Mouse (Mus musculus): Measurements from ENCODE around the gene Pla2g1b. TPM values are rescaled to one million over a fixed set of nuclear protein-coding genes. Genes with fewer than 3 reads are reported as not detected.

Gene Pla2g1b
- polyA plus RNA-seq (2016; fragmentation: Nextera tagmentation; extraction: Ambion mirVana): not detected in 2 replicates

DNA sequence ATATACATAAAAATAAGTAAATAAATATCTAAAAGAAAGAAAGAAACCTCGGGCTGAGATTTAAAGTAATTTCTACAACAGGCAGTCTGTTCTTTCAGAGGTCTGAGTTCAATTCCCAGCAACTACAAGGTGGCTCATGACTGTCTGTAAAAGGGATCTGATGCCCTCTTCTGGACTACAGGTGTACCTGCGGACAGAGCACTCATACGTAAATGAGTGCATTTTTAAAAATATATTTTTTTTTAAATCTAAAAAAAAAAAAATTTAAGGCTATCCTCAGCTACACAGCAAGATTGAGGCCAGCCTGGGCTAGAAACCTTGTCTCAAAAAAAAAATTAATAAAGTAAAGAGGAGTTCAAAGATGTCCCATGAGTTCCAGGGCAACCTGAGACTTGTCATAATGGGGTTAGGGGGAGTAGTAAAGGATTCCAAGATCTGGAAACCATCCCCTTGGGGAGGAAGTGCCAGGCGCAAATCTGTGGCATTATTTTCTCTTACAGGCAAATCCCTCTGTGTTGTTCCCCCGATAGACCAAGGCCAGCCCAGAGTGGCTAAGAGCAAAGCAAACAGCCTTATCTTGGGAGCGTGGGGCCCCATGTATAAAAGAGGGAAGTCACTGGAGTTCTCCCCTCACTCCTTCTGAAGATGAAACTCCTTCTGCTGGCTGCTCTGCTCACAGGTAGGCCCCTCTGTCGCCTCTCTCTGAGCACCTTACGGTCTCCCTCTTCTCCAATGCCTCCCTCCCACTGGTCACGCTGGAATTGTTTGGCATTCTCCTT is at the start of gene Pla2g1b:
Gene Pla2g1b (plus strand): TSS at position 621 of the 779 bp plus-strand sequence.
- H3K9me3 ChIP-seq: no peaks in the 10 kb centered on the region
- no peaks in the 10 kb centered on the region for H3K27me3 ChIP-seq (replicated peaks)
- no peak within 1 kb of the TSS for H3K9ac ChIP-seq
- no peak for ATAC-seq (ENCODE audit: low FRiP score, low read depth)
- no peak within 1 kb of the TSS for H3K4me2 ChIP-seq (replicated peaks)
- no peak within 1 kb of the TSS for H3K4me3 ChIP-seq
- no peak within 1 kb of the TSS for H3K27ac ChIP-seq
- peaks cover 4% of the 10 kb centered on the region for H3K4me1 ChIP-seq
- WGBS: 49% methylated on average over 9 of the region's 9 CpGs
- H3K36me3 ChIP-seq: no peaks in the 10 kb centered on the region

DNA sequence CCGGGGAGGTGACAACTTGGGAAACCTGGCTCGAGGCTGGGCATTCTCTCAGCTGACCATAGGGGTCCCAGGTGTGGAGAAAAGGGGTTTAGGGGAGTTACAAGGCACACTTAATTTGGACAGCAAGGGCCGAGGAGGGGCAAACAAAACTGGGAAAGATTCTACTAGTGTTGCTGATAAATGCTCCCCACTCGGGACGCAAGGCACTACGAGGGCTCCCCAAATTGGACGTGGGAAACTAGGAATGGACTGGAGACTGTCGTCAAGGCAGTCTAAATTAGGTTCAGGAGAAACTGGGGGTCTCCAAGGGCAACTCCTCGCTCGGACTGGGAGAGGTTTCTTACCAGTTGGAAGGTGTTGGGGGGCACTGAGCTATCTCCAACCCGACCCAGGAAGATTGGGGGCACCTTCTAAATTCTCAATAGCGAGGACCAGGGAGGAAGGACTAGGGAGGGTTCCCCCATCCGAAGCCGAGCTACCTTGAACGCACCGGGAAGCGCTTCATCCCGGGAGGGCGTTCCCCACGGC is 37.2 kb upstream of the Pla2g1b start:
- under 1% methylated on average over 20 of the region's 20 CpGs for WGBS
- Histone ChIP-seq H3K4me1 (peaks cover 40% of the 10 kb centered on the region), H3K4me2 (replicated peaks) (peak overlapping the region; percentile 81), H3K36me3 (peaks cover 16% of the 10 kb centered on the region), H3K4me3 (peak overlapping the region; percentile 100), H3K9ac (peak overlapping the region; percentile 100), H3K27me3 (replicated peaks) (no peaks in the 10 kb centered on the region), H3K27ac (peak overlapping the region; percentile 99), H3K9me3 (no peaks in the 10 kb centered on the region)
- peak; percentile 3; the same call in 1 of the 2 replicates for ATAC-seq (ENCODE audit: low FRiP score, low read depth)

DNA sequence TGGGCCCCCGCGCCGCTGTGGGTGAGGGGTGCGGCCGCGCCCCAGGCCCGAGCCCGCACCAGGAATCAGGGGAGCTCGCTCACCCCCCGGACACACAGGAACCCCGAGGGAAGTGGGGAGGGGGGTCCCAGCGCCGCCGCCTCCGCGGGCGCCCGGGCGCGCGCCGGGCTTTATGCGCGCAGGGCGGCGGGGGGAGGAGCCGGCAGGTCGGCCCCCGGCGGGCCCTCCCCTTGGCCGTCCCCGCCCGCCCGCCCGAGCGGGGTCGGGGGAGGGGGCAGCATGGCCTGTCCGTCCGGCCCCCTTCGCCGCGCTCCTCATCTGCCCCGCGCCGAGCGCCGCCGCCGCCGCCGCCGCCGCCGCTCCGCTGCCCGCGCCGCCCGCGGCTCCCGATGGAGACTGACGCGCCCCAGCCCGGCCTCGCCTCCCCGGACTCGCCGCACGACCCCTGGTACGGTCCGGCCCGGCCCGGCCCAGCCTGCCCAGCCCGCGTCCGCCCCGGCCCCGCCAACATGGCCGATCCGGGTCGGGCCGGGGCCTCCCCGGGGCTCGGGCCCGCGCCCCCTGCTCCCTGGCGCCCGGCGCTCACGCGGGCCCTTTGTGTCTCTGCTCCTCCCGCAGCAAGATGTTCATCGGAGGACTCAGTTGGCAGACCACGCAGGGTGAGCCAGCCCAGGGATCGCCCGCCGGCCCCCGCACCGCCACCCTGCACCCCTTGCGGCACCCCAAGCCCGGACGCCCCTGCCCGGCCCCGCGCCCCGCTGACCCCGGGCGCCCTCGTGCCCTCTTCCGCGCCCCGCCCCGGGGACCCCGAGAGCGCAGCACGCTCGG is 36.5 kb upstream of the Pla2g1b start, which contains the start of gene Msi1:
Gene Msi1 (plus strand): TSS at position 241 of the 828 bp plus-strand sequence.
- H3K36me3 ChIP-seq: peaks cover 21% of the 10 kb centered on the region
- H3K4me3 ChIP-seq: peak within 1 kb of the TSS; percentile 100
- H3K27me3 ChIP-seq (replicated peaks): no peaks in the 10 kb centered on the region
- H3K4me1 ChIP-seq: peaks cover 47% of the 10 kb centered on the region
- peak within 1 kb of the TSS; percentile 81 for H3K4me2 ChIP-seq (replicated peaks)
- peak within 1 kb of the TSS; percentile 100 for H3K9ac ChIP-seq
- WGBS: 1% methylated on average over 66 of the region's 117 CpGs
- no peaks in the 10 kb centered on the region for H3K9me3 ChIP-seq
- peak within 1 kb of the TSS; percentile 99 for H3K27ac ChIP-seq
- ATAC-seq (ENCODE audit: low FRiP score, low read depth): peak; percentile 49

DNA sequence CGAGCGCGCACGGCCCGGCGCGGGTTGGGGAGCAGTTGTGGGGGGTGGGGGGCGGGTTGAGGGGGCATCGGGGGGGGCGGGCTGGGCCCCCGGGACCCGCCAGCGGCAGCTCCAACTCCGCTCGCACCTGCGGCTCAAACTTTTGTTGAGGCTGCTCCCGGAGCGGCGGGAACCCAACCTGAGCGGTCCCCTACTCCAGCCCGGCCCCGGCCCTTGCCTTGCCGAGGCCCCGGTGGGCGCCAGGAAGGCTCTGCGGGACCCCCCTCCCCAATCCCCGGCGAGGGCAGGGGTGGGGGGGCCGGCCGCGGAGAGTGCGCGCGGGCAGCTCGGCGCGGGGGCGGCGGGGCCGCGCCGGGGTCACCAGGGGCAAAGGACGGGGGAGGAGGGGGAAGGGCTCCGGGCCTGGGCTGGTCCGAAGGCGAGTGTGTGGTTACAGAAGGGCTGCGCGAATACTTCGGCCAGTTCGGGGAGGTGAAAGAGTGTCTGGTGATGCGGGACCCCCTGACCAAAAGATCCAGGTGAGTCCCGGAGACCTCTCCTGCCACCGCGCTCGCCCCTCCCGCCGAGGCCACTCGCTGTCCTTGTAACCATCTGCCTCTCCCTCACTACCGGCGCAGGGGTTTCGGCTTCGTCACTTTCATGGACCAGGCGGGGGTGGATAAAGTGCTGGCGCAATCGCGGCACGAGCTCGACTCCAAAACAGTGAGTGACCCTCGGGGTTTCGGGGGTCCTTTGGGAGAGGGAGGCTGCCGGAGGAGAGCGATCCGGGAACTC is 35.7 kb upstream of the Pla2g1b start:
- H3K27me3 ChIP-seq (replicated peaks): no peaks in the 10 kb centered on the region
- H3K4me3 ChIP-seq: peak overlapping the region; percentile 100
- no peaks in the 10 kb centered on the region for H3K9me3 ChIP-seq
- peak overlapping the region; percentile 81 for H3K4me2 ChIP-seq (replicated peaks)
- WGBS: 1% methylated on average over 70 of the region's 73 CpGs
- H3K9ac ChIP-seq: peak overlapping the region; percentile 100
- peaks cover 28% of the 10 kb centered on the region for H3K36me3 ChIP-seq
- H3K27ac ChIP-seq: peak overlapping the region; percentile 99
- no peak for ATAC-seq (ENCODE audit: low FRiP score, low read depth)
- peaks cover 55% of the 10 kb centered on the region for H3K4me1 ChIP-seq

DNA sequence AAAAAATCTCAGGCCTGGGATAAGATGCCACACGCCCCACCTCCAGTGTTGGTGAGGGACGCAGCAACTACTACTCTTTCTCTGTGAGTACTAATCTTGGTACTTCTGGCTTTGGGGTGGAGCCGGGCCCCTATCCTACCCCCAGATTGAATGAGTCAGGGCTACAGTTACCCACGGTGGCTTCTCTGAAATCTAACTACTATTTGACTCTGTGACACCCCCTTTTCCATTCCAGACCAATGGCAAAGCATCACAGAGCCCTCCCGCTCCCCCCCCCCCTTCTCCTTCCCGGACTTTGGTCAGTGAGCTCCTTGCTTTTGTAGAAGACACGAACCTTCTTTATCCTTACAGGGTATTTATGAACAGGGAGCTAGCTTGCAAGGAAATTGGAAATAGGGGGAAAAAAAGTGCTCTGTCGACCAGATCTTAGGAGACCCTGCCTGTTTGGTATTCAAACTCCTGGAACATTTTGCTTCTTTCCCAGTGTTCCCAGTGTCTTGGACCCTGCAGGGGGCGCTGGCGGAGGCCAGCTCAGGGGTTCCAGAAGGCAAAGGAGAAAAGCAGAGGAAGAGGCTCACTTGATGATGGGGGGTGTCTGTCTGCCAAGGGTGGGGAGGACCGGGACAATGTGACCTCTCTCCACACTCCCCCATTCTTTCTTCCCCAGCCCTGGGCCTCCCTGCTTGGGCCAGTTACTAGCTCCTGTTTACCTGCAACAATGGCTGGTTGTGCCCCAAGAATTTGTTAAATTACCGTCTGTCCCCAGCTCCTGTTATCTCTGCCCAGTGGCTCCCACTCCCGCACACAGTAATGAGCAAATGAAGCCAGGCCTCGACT is 34.8 kb upstream of the Pla2g1b start:
- Histone ChIP-seq H3K9ac (peak overlapping the region; percentile 100), H3K9me3 (no peaks in the 10 kb centered on the region), H3K27me3 (replicated peaks) (no peaks in the 10 kb centered on the region), H3K4me1 (peaks cover 64% of the 10 kb centered on the region), H3K27ac (peak overlapping the region; percentile 99), H3K36me3 (peaks cover 33% of the 10 kb centered on the region), H3K4me2 (replicated peaks) (peak overlapping the region; percentile 81), H3K4me3 (peak overlapping the region; percentile 100)
- WGBS: 2% methylated on average over 13 of the region's 14 CpGs
- ATAC-seq (ENCODE audit: low FRiP score, low read depth): no peak; the same call in 1 of the 2 replicates

DNA sequence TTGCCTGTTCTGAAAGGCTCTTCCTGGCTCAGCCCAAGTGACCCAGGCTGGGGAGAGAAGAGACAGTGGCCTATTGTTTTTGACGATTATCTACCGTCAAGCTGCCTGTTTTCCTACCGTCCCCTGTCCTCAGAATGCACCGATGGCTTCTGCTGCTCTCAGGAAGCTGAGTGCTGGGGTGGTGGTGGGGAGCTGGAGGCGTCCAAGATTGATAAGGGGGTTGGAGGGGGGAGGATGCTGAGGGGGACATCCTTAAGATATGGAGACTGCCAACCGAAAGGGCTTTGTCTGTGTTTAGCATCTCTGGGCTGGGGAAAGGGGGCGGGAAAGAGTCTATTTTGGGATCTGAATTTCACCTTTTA is 34.2 kb upstream of the Pla2g1b start:
- WGBS: 17% methylated on average over 7 of the region's 7 CpGs
- H3K27me3 ChIP-seq (replicated peaks): no peaks in the 10 kb centered on the region
- H3K36me3 ChIP-seq: peaks cover 33% of the 10 kb centered on the region
- no peak for ATAC-seq (ENCODE audit: low FRiP score, low read depth)
- peak overlapping the region; percentile 100 for H3K9ac ChIP-seq
- peak overlapping the region; percentile 99 for H3K27ac ChIP-seq
- peaks cover 68% of the 10 kb centered on the region for H3K4me1 ChIP-seq
- peak overlapping the region; percentile 81 for H3K4me2 ChIP-seq (replicated peaks)
- H3K9me3 ChIP-seq: no peaks in the 10 kb centered on the region
- peak overlapping the region; percentile 100 for H3K4me3 ChIP-seq

DNA sequence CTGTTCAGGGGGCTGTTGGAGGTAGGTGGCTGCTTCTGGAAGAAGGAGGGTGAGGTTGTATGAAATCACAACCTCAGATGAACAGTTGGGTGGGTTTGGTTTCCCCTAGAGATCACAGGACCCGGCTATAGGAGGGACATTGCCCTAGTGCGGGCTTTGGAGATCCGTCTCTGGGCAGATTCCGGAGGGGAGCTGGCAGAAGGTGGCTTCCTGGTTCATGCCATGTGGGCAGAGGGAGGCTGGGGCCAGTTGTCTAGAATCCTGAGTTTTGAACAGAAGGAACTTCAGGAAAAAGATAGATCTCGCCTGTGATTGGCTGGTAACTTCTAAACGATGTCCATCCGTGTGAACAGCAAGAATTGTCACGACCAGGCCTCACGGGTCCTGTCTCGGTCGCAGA is 33.7 kb upstream of the Pla2g1b start:
- H3K36me3 ChIP-seq: peaks cover 33% of the 10 kb centered on the region
- no peak for ATAC-seq (ENCODE audit: low FRiP score, low read depth)
- WGBS: 64% methylated on average over 11 of the region's 11 CpGs
- H3K4me1 ChIP-seq: peaks cover 73% of the 10 kb centered on the region
- H3K27ac ChIP-seq: peak overlapping the region; percentile 99
- no peaks in the 10 kb centered on the region for H3K9me3 ChIP-seq
- H3K4me3 ChIP-seq: peak overlapping the region; percentile 100
- peak overlapping the region; percentile 81 for H3K4me2 ChIP-seq (replicated peaks)
- no peaks in the 10 kb centered on the region for H3K27me3 ChIP-seq (replicated peaks)
- H3K9ac ChIP-seq: peak overlapping the region; percentile 100

DNA sequence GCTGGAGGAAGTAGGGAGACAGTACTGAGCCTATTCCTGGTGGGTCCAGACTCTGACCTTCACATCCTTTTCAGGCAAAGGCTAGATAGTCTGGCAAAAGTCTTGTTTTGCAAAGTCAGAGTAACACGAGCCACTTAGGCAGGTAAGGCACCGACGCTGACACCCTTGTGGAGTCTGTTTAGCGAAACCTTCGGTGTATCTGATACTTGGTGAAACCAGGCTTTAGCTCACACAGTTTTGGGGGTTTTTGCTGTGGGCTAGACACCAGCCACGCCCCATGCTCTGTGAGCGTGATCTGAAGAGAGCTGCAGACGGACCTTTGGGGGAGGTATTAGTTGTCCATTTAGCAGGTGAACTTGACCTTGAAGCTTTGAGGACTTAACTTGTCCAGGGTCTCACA is 32.9 kb upstream of the Pla2g1b start:
- Histone ChIP-seq H3K4me1 (peaks cover 75% of the 10 kb centered on the region), H3K27ac (peak overlapping the region; percentile 99), H3K4me2 (replicated peaks) (peak overlapping the region; percentile 81), H3K36me3 (peaks cover 36% of the 10 kb centered on the region), H3K27me3 (replicated peaks) (no peaks in the 10 kb centered on the region), H3K9me3 (no peaks in the 10 kb centered on the region), H3K4me3 (peak overlapping the region; percentile 100; the same call in 1 of the 2 replicates), H3K9ac (peak overlapping the region; percentile 100)
- WGBS: 76% methylated on average over 8 of the region's 8 CpGs
- no peak for ATAC-seq (ENCODE audit: low FRiP score, low read depth)

DNA sequence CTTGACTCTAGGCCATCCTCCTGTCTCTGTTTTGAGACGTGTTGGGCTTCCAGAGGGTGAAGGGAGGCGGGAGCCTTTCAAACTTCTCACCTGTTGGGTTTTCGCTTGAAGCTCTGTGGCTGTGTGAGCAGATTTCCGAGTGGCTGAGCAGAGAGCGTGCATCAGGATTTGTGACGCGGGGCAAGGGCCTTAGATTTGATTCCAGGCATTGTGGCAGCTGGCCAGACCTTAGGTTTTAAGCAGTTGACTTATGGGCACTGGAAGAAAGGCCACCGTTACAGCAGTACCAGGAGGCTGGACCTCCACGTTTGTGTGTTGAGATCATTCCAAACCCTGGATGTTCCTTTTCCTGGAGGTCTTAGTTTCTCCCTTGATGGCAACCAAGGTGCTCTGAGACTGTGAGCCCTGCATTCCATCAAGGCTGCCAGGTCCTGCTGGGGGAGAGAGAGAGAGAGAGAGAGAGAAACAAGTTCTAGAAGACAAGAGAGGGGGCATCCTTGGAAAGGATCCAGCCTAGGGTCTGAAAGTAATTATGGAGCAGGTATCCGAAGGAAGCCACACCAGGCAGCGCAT is 31.7 kb upstream of the Pla2g1b start:
- H3K9ac ChIP-seq: peak overlapping the region; percentile 100
- no peak for ATAC-seq (ENCODE audit: low FRiP score, low read depth)
- peaks cover 80% of the 10 kb centered on the region for H3K4me1 ChIP-seq
- H3K36me3 ChIP-seq: peaks cover 47% of the 10 kb centered on the region
- no peaks in the 10 kb centered on the region for H3K9me3 ChIP-seq
- peak overlapping the region; percentile 35 for H3K4me3 ChIP-seq
- peak overlapping the region; percentile 99 for H3K27ac ChIP-seq
- WGBS: 37% methylated on average over 11 of the region's 11 CpGs
- H3K27me3 ChIP-seq (replicated peaks): no peaks in the 10 kb centered on the region
- H3K4me2 ChIP-seq (replicated peaks): peak overlapping the region; percentile 81

DNA sequence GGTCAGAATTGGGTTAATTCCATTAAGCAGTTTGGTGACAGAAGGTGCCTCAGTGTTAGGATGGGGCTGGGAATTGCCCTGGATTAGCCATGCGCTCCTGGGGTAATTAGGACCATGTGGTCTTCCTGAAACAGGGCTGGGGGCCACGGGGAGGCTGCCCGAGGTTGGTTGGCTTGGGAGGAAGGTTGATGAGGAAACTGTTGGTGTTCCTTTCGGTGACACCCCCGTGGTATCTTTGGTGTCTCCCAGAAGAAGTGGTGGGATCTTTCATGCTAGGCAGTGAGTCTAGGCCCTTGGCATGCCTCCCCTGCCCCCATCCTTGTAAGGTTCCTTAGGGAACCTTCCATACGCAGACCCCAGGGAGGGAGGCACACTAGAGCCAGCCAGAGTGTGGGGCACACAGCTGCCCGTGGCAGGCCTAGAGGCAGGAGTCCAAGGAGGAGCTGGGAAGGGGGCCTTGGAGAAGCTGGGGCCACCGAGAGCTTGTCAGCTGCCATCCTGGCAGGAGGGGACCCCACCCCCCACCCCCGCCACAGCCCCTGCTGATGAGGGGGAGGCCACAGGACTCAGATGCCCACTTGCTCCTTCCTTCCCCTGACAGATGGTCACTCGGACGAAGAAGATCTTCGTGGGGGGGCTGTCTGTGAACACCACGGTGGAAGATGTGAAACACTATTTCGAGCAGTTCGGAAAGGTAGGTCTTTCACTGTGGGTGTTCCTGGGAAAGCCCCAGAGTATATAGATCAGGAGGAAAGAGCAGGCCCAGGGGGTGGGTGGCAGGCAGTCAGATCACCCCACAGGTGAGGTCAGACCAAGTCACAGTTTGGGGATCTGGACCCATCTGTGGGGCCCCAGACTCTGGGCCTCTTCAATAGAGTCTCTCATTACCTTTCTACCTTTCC is 31.0 kb upstream of the Pla2g1b start:
- ATAC-seq (ENCODE audit: low FRiP score, low read depth): no peak
- peak overlapping the region; percentile 67 for H3K9ac ChIP-seq
- H3K27ac ChIP-seq: peak overlapping the region; percentile 99
- peaks cover 55% of the 10 kb centered on the region for H3K36me3 ChIP-seq
- peak overlapping the region; percentile 35 for H3K4me3 ChIP-seq
- 16% methylated on average over 15 of the region's 15 CpGs for WGBS
- no peaks in the 10 kb centered on the region for H3K27me3 ChIP-seq (replicated peaks)
- H3K4me2 ChIP-seq (replicated peaks): peak overlapping the region; percentile 81
- no peaks in the 10 kb centered on the region for H3K9me3 ChIP-seq
- H3K4me1 ChIP-seq: peaks cover 85% of the 10 kb centered on the region
